Mouse (Mus musculus) heart, embryonic 11.5 days (tissue): ENCODE measurements around the gene 5730522E02Rik. TPM values are rescaled to one million over a fixed set of nuclear protein-coding genes. Genes with fewer than 3 reads are reported as not detected.
A peak's percentile ranks its signal among the peaks of the same experiment; 100 is the strongest.
"Not testable (repeated sequence)": the region's sequence is repeated elsewhere in the genome, so short reads cannot be mapped to it uniquely, and the experiment has no call there.

ENCODE experiments used
- ATAC-seq: fragments of 200-750 bp; cut with Nextera tagmentation; replicated peaks from 2 replicates; pipeline ENCODE4 v1.8.0; 2017; ENCODE audit warnings: moderate library complexity; ENCODE audit not compliant: insufficient number of reproducible peaks, low FRiP score, low TSS enrichment
- H3K27ac ChIP-seq: fragments of 300-500 bp; sonication (generic); 2 replicates; pipeline ENCODE4 v1.5.1; 2014; ENCODE audit warnings: mild to moderate bottlenecking, low read depth, low read length
- H3K27me3 ChIP-seq: fragments of 300-500 bp; sonication (generic); 2 replicates; pipeline ENCODE4 v1.6.1; 2014; ENCODE audit warnings: mild to moderate bottlenecking, low read length, mixed read lengths; ENCODE audit not compliant: control insufficient read depth, insufficient read depth
- H3K36me3 ChIP-seq: fragments of 300-500 bp; sonication (generic); 2 replicates; pipeline ENCODE4 v1.6.1; 2014; ENCODE audit warnings: mild to moderate bottlenecking, low read length, moderate library complexity, mixed read lengths; ENCODE audit not compliant: control insufficient read depth, insufficient read depth
- H3K4me1 ChIP-seq: fragments of 300-500 bp; sonication (generic); 2 replicates; pipeline ENCODE4 v1.6.1; 2014; ENCODE audit warnings: low read length; ENCODE audit not compliant: control insufficient read depth, insufficient read depth
- H3K4me2 ChIP-seq: fragments of 300-500 bp; sonication (generic); 2 replicates; pipeline ENCODE4 v1.6.1; 2014; ENCODE audit warnings: mild to moderate bottlenecking, moderate library complexity
- H3K4me3 ChIP-seq: fragments of 300-500 bp; sonication (generic); 2 replicates; pipeline ENCODE4 v1.5.1; 2014; ENCODE audit warnings: low read depth, low read length
- H3K9ac ChIP-seq: fragments of 300-500 bp; sonication (generic); 2 replicates; pipeline ENCODE4 v1.6.1; 2014; ENCODE audit warnings: mild to moderate bottlenecking, low read depth, low read length, moderate library complexity
- H3K9me3 ChIP-seq: fragments of 300-500 bp; sonication (generic); replicated peaks from 2 replicates; pipeline ENCODE4 v1.6.1; 2016; ENCODE audit warnings: low read length; ENCODE audit not compliant: control insufficient read depth
- WGBS: fragments of 180-500 bp; shearing (Covaris S2); extraction: QIAGEN DNeasy Blood & Tissue Kit; methylation state at CpG from one replicate; pipeline ENCODE4 v1.1.7; 2014; ENCODE audit not compliant: insufficient replicate concordance; 5-methylcytosine and 5-hydroxymethylcytosine counted together
- polyA plus RNA-seq: library from polyadenylated mRNA; unstranded; fragments of >200 nt; fragmentation: Nextera tagmentation; extraction: Ambion mirVana; gene quantifications from 2 replicates; pipeline ENCODE4 v1.2.1, GENCODE M21; 2014

The 5730522E02Rik gene
- polyA plus RNA-seq = 1.3 and 1.7 TPM in 2 replicates

DNA sequence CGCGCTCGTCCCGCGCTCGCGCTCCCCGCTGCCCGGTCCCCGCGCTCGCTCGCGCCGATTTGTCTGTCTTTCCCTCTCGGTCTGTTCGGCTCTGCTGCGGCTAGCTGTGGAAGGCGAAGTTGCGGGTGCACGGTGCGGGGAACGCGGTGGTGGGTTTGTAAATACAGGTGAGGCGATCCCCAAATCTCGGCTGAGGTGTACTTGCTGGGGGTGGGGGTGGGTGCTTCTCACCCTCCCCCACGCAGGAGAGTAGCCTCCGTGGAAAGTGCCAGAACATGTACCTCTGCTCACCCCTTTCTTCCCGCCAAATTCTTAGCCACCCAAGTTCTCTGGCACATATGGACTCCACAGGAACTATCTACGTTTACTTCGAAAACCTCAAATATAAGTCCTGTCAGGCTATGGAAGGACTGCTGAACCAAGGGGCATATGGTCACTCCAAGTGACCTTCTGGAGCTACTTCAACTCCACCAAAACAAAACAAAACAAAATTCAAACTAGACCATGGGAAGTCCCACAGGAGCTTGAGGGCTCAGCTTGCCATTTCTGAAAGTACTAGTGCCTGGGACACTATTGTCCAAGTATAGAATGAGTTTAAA lies at the start of gene 5730522E02Rik:
Gene 5730522E02Rik (minus strand): TSS at position 182 of the 599 bp plus-strand sequence.
- H3K27ac ChIP-seq = peak within 1 kb of the TSS; percentile 92
- 4% methylated on average over 15 of the region's 31 CpGs for WGBS
- H3K36me3 ChIP-seq = no peaks in the 10 kb centered on the region

DNA sequence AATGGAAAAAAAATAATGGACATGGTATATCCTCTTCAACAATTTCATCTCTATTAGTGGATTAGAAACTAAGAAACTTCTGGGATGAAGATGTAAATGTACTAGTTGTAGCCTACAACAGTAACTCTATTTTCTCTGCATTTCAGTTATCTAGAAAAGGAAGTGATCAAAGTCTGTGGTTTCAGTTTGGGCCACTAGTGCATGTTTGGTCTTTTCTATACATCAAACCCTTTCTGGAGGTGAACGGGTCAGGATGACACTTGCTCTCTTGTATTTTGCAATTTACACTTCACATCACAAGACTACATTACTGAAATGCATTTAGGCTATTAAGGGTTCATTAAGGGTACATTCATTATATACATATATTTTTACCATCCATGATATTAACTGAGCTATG lies 26.0 kb upstream of the 5730522E02Rik start:
- no peak overlapping the region for H3K4me2 ChIP-seq
- H3K27me3 ChIP-seq = no peaks in the 10 kb centered on the region
- H3K27ac ChIP-seq = no peak overlapping the region
- H3K4me1 ChIP-seq = no peaks in the 10 kb centered on the region
- ATAC-seq = no peak
- no peaks in the 10 kb centered on the region for H3K9me3 ChIP-seq
- 85% methylated on average over 1 of the region's 1 CpGs for WGBS
- no peak overlapping the region for H3K9ac ChIP-seq
- H3K36me3 ChIP-seq = no peaks in the 10 kb centered on the region
- H3K4me3 ChIP-seq = no peak overlapping the region

More for the DNA sequence above, at the start of gene 5730522E02Rik:
- Histone ChIP-seq H3K9ac (peak within 1 kb of the TSS; percentile 97), H3K4me1 (no peaks in the 10 kb centered on the region), H3K4me2 (peak within 1 kb of the TSS; percentile 71), H3K9me3 (no peaks in the 10 kb centered on the region), H3K4me3 (peak within 1 kb of the TSS; percentile 66), H3K27me3 (no peaks in the 10 kb centered on the region)
- 0 out of 2 replicates have a peak, but pooled peaks have one; percentile 36 for ATAC-seq

DNA sequence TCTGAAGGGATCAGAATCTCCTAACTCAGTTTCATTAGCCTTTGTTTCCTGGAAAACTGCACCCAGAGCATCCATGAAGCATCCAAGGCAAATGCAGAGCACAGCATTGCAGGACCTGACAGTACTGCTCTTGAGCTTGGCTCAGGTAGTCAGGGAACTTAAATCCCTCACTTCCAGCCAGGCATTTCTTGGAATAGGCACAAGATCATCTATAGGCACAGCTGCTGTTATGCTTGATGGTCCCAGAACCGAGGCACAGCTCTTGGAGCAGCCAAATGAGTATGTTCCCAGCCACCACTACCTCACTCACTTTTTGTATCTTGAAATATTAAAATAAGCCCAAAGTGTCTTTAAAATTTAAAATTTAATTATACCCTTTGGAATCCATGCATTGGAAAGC lies 19.3 kb upstream of the 5730522E02Rik start:
- 93% methylated on average over 1 of the region's 1 CpGs for WGBS
- Histone ChIP-seq H3K27me3 (no peaks in the 10 kb centered on the region), H3K9me3 (no peaks in the 10 kb centered on the region), H3K9ac (no peak overlapping the region), H3K4me3 (no peak overlapping the region), H3K36me3 (no peaks in the 10 kb centered on the region), H3K4me2 (no peak overlapping the region), H3K4me1 (no peaks in the 10 kb centered on the region), H3K27ac (no peak overlapping the region)
- ATAC-seq = no peak

DNA sequence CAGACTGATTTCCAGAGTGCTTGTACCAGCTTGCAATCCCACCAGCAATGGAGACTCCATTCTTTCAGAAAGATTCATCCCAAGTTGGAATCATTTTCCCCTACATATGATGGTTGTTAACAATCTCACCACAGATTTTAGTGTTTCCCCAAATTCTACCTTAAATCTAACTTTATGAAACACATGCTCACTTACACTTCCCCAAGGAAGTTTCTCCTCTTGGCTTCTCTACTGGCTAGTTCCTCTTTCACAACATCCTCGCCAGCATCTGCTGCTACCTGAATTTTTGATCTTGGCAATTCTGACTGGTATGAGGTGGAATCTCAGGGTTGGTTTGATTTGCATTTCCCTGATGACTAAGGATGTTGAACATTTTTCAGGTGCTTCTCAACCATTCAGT lies 3.1 kb upstream of the 5730522E02Rik start:
- H3K27me3 ChIP-seq, H3K27ac ChIP-seq, H3K9ac ChIP-seq, H3K9me3 ChIP-seq, H3K4me2 ChIP-seq, H3K4me1 ChIP-seq, ATAC-seq, H3K4me3 ChIP-seq, H3K36me3 ChIP-seq: not testable (repeated sequence)
- 88% methylated on average over 1 of the region's 1 CpGs for WGBS

DNA sequence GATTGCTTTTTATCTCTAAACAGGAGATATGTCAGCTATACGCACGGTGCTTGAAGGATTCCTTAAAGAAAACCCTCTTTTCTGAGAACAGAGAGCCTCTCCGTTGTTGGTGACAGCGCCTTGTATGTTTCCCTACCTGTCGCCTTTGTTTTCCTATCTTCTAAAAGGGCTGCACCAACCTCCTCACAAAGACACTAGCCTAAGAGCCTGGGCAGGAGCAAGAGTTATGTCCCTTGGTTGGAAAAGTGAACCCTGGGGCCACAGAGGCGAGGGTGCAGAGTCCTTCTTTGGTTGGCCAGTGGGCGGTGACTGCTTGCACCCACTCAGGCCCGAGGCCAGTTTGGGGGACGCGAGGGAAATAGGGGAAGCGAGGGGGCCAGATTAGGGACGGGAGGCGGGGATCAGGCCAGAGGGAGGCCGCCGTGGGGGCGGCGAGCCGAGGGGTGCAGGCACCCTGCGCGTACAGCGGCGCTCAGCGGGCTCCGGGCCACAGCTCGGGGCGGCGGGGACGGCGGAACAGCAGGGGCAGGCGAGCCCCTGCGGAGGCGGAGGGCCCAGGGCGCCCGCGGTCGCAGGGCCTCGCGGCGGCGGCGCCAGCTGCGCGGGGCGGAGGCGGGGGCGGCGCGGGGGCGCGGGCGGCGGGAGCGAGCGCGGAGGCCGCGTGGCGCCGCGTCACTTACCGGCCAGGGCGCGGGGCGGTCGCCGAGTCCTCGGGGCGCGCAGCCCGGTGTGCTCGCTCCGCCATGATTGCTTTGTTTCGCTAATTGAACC lies 567 bp downstream of the 5730522E02Rik start:
- peak; percentile 89 for ATAC-seq
- Histone ChIP-seq H3K9me3 (no peaks in the 10 kb centered on the region), H3K4me1 (no peaks in the 10 kb centered on the region), H3K4me3 (peak overlapping the region; percentile 66), H3K36me3 (no peaks in the 10 kb centered on the region), H3K9ac (peak overlapping the region; percentile 97), H3K27ac (peak overlapping the region; percentile 92), H3K27me3 (no peaks in the 10 kb centered on the region), H3K4me2 (peak overlapping the region; percentile 71)
- WGBS = 2% methylated on average over 31 of the region's 73 CpGs

DNA sequence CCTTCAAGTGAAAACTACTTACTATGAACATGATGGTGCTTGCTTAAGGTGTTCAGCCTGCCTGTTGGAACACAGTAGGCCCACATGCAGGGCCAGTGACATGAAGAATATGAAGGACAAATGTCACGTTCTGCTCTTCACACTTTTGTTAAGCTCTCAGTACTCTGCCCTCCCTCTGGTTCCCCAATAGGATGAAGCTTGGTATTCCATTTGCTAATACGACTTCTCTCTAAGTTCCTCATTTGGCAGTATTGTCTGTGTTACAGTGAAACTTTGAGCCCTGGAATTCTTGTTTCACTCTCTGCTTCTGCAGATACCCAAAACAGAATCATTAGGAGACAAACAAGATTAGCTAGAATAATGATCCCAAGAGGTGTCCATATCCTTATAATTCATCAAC lies 7.1 kb downstream of the 5730522E02Rik start:
- 73% methylated on average over 2 of the region's 2 CpGs for WGBS
- Histone ChIP-seq H3K27me3 (no peaks in the 10 kb centered on the region), H3K36me3 (no peaks in the 10 kb centered on the region), H3K4me2 (no peak overlapping the region), H3K4me3 (no peak overlapping the region), H3K27ac (no peak overlapping the region), H3K9ac (no peak overlapping the region), H3K9me3 (no peaks in the 10 kb centered on the region), H3K4me1 (no peaks in the 10 kb centered on the region)
- no peak for ATAC-seq

DNA sequence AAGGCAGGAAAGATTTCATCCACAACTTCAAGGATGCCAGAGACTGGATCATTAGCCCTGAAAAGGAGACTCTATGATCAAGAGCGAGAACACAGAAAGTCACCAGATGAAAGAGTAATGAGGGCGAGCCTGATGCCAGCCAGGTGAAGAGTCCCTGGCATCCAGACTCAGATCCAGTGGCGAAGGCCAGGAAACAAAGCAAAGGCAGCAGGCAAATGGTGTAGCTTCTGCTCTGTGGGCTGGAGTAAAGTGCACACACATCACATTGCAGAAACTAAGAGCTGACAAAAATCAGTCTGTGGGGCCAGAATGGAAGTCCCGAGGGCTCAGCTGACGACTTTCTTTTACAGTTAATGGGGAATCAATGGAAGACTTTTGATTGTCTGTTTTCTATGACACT lies 7.7 kb downstream of the 5730522E02Rik start:
- Histone ChIP-seq H3K27ac (no peak overlapping the region), H3K9ac (no peak overlapping the region), H3K4me2 (no peak overlapping the region), H3K36me3 (no peaks in the 10 kb centered on the region), H3K27me3 (no peaks in the 10 kb centered on the region), H3K4me3 (no peak overlapping the region), H3K9me3 (no peaks in the 10 kb centered on the region), H3K4me1 (no peaks in the 10 kb centered on the region)
- ATAC-seq = no peak
- WGBS = 75% methylated on average over 5 of the region's 5 CpGs

DNA sequence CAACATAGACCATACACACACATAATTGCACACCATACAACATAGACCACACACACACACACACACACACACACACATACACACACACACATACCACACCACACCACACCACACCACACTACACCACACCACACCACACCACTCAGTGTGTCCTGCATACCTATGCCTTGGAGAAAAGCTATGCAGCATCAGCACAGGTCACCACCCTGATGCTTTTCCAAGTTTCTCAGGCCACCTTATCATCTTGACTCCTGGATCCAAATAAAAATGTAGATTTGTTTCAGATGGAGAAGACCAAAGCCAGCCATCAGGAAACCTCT lies 8.8 kb downstream of the 5730522E02Rik start:
- Histone ChIP-seq H3K9me3 (no peaks in the 10 kb centered on the region), H3K4me1 (no peaks in the 10 kb centered on the region), H3K27ac (no peak overlapping the region), H3K9ac (no peak overlapping the region), H3K36me3 (no peaks in the 10 kb centered on the region), H3K4me3 (no peak overlapping the region), H3K27me3 (no peaks in the 10 kb centered on the region), H3K4me2 (no peak overlapping the region)
- no peak for ATAC-seq
